Mouse (Mus musculus) testis, adult 2 months (tissue): ENCODE results near the gene Mllt10.

Experiments used
- CTCF ChIP-seq: fragments of 200-500 bp; IDR thresholded peaks from 2 replicates; pipeline ENCODE4 v1.5.1; 2012; ENCODE audit warnings: low read depth, mild to moderate bottlenecking, inconsistent platforms, low read length, moderate library complexity; ENCODE audit not compliant: control insufficient read depth, insufficient read depth, insufficient replicate concordance
- POLR2A ChIP-seq: fragments of 200-500 bp; IDR thresholded peaks from 2 replicates; pipeline ENCODE4 v1.6.1; 2012; ENCODE audit warnings: low read depth, mild to moderate bottlenecking, inconsistent platforms, low read length, moderate library complexity; ENCODE audit not compliant: control insufficient read depth

DNA sequence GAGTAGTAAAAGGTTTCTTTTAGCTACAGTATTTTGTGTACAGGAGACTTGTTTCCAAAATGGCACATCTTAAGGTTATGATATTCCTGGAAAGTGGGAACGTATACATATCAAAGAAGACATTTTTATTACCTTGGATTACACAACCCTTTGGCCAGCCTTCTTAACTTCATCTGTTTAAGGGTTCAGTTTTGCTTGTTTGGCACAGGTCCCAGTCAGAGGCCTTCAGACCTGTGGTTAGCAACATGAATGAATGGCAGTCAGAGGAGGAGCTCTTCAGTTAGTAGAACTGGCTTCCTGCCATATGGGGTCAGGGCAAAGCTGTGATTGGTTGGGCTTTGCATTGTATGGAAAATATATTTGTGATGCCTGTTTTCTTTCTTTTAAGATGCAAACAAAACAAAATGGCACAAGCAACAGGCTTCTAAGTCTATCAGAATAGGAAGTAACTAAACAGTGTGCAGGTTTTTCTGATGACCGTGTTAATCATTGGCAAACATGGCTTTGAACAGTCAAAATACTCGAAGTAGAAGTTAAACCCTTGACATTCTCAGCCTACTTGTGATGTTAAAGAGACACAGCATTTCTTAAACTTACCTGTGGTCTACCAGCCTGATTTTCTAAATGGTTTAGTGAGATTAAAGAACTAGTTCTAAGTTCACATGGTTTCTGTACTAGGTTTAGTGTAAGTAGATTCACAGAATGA lies 140.8 kb downstream of the Mllt10 start:
- TF ChIP-seq CTCF (no peak), POLR2A (no peak)
